Mouse (Mus musculus) granulocyte monocyte progenitor cell, adult 5-6 weeks (primary cell): ENCODE measurements around the gene Bclaf1. TPM values are rescaled to one million over a fixed set of nuclear protein-coding genes. Genes with fewer than 3 reads are reported as not detected.

Source experiments
- ATAC-seq: replicated peaks from 2 replicates; pipeline ENCODE4 v1.8.0; 2016; ENCODE audit warnings: mild to moderate bottlenecking, moderate TSS enrichment, inconsistent platforms; ENCODE audit not compliant: poor library complexity, severe bottlenecking
- total RNA-seq, 2 experiments: library from RNA; stranded (forward) in 1 of 2; stranded (reverse) in 1 of 2; fragments of 200-712, 200-1000 nt in 1 of 2; fragments of >200 nt in 1 of 2; fragmentation: Nextera tagmentation in 1 of 2; gene quantifications; 2 replicates each; pipeline ENCODE4 v1.2.3; 2014 to 2017

Bclaf1 gene
- total RNA-seq, 2 experiments from 2014 or later, result 214 to 505 TPM

DNA sequence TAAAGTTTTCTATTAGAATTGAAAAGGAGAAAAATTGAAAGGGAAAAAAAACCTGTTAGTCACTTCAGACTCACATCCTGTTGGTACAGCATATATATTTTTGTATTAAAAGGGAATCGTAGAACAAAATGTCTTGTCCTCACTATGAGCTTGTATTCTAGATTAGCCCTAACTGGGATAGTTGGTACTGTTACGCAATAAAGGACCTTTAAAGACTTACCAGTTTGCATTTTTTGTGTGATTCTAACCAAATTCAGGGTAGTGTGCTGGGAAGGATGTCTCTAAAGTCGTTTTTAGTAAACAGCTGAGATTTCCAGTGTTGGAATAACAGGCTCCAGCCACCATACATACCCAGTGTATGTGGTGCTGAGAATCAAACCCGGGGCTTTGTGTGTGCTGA, 1.7 kb downstream of the Bclaf1 start:
- ATAC-seq, result no peak

DNA sequence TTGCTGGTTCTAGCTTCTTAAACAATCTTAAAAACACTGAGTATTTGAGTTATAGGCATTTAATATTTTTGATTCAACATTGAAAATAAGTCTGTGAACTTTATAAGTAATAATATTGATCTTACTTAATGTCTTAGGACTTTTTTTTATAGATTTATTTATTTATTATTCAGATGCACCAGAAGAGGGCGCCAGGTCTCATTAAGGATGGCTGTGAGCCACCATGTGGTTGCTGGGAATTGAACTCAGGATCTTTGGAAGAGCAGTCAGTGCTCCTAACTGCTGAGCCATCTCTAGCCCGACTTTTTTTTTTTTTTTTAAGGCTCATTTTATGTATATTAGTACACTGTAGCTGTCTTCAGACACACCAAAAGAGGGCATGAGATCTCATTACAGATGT, 2.5 kb downstream of the Bclaf1 start:
- ATAC-seq, result no peak

DNA sequence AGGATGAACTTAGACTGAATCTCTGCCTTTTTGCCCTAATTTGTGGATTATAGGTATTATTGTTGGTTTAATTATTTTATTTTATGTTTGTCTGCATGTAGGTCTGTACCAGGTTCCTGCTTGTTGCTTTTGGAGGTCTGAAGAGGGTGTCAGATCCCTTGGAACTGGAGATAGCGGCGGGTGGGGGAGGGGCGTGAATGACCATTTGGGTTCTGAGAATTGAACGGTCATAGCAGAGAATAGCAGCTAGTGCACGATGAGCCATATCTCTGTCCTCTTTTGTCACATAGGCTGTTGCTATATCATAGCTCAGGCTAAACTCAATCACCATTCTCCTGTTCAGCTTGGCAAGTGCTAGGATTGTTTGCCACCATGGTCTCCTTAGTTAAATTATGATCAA, 5.2 kb downstream of the Bclaf1 start:
- ATAC-seq, result no peak

DNA sequence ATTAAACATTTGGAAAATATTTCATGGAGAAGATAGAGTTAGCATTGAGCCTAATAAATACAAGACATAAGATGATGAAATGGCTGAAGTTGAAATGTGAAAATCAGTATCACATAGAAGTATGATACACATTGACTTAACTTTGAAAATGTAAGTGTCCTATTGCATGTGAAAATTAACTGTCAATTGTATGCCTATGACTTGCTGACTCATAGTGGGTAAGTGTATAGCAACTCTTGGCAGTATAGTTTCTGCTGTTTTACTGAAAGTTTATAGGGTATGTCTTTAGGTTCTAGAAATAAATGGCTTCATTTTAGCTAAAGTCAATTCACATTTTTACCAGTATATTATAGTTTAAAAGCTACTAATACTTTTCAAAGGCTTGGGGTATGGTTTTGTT, 14.0 kb downstream of the Bclaf1 start:
- ATAC-seq, result no peak

DNA sequence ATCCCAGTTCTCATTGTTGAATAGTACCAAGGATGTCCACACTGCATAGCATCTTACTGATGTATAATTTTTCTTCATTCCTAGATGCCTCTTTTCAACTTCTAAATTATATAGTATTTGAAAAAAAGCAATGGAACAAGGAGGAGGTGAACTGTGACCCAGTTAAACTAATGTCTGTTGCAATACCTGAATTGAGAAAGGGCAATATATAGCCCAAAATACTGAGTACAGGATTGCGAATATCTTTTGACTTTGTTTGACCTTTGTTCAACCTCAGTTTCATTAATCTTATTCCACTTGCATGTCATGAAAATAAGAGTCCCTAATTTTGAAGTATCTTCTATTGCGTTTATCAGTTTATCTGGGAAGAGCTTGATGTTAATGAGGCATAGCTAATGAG, 19.0 kb downstream of the Bclaf1 start:
- ATAC-seq, result no peak

DNA sequence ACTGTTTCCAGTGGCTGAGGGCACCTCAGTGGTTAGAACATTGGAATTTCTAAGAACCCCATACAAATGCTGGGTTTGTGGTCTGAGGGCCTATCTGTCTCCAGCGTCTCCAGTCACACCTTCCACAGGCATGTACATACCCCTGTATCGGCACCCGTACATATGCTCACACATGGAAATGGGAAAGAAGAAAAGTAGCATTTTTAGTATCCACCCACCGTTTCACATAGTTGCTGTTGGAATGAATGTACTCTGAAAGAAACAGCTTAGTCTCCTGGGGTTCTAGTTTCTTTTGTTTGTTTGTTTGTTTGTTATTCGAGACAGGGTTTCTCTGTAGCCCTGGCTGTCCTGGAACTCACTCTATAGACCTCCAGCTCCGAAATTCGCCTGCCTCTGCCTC, 25.6 kb downstream of the Bclaf1 start:
- no peak for ATAC-seq

DNA sequence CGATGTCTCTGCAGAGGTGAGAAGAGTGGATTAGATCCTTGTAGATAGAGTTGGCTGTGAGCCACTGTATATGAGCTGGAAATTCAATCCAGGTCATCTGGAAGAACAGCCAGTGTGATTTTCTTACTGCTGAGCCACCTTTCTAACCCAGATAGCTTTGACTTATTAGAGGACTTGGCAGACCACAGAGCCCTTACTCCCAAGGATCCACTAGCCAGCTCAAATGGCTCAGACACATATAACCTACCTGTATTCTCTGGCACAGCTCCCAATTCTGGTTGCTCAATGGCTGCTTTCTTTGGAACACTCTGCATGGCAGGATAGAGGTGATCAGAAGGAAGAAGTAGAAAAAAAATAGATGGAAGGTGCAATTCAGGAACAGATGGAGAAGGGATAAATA, 33.5 kb downstream of the Bclaf1 start:
- ATAC-seq, result no peak

GRCm38 (mm10) chr10:20347285-20348214, 35.3 kb downstream of the Bclaf1 start, which contains the start of gene Mtfr2:
TSS of gene Mtfr2 (plus strand) at chr10:20347770.
- peak; percentile 79 for ATAC-seq

DNA sequence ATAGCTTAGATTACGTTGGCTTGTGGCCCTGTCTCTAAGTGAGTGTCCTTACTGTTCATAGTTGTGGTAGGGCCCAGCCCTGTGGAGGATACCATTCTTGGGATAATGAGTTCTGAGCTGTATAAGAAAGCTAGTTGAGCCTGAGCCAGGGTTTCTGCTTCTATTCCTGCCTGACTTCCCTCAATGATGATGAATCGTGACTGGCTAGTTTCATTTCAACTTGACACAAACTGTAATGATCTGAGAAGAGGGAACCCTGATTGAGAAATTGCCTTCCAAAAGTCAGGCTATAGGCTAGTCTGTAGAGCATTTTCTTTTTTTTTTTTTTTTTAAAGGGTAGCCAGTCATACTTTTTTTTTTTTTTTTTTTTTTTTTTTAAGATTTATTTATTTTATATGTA, 36.6 kb downstream of the Bclaf1 start:
- ATAC-seq, result peak; percentile 72

DNA sequence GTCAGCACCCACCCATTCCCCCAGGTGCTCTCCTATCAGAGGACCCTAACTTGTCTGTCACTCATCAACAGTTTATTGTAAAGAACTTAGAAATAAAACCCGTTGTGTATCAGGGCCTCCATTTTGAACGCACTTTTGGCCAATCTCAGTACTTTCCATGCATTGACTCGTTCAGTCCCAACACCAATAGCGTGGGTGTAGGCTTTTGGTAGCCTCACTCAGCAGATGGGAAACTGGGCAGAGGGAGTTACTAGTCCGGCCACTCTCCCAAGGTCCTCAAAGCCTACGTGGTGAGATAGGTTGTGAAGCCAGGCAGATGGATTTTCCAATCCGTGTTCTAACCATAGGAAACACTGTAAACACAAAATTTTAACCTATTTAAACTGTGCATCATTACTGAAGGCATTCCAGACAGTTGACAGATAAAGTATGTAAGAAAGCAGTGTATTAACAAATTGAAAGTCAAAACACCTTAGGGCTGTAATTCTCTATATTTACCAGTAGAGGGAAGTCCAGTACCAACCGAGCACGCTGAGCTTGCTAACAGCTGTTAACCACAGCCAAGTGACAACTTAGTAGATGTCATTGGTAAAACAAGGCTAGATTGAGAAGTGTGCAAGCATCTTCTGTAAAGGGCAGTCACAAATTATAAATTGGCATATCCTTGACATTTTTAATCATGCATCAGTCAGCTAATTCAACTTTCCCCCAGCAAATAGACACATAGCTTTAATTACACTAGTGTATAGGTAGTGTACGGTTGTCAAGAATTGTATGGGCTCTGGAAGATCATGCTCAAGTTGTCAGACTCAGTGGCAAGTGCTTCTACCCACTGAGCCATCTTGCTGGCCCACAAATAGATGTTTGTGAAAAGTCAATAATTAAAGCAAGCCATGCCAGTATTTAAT, 49.5 kb downstream of the Bclaf1 start:
- ATAC-seq, result peak; percentile 74

DNA sequence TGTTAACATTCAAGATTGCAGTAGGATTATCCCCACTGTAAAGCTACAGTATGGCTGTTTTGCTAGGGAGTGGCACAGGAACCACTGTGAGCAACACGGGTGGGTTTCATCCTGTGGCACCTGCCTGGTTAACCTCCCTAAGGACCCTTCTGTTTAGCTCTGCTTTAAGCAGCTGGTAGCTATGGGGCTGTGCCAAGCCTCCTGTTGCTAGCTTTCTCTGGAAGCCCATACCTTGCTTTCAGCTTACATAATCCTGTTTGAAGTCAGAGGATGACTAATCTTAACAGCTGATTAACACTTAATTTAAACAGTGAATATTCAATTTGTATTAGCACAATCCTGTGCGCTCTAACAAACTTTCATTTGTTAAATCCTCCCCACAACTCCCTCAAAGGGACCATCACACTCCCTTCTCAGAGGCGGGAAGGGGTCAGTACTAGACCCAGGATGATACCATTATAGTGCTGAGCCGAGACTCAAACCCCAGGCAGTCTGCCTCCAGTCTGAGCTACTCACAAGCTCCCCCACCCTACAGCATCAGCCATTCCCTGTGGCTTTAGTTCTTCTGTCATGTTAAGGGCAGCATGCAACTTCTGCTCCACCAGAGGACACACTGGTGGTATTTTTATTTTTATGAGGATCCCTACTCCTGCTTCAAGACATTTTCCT, 50.3 kb downstream of the Bclaf1 start:
- no peak for ATAC-seq

GRCm38 (mm10) chr10:20372046-20372445, 59.8 kb downstream of the Bclaf1 start:
- no peak for ATAC-seq

DNA sequence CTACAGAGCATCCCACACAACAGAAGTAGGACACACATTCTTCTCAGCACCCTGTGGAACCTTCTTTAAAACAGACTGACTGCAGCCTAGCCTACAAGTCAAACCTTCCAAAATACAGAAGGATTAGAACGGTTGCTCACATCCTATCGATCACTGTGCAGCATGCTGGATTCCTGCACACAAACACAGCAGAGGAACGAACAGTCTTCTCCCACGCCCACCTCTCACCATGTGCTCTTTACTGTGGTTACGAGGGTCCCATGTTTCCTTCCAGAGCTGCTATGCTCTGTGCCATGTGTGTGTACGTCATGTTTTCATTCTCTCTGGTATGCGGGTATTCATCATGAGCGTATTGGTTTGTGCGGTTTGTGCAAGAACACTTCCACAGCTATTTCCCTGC, 65.4 kb downstream of the Bclaf1 start:
- no peak for ATAC-seq

DNA sequence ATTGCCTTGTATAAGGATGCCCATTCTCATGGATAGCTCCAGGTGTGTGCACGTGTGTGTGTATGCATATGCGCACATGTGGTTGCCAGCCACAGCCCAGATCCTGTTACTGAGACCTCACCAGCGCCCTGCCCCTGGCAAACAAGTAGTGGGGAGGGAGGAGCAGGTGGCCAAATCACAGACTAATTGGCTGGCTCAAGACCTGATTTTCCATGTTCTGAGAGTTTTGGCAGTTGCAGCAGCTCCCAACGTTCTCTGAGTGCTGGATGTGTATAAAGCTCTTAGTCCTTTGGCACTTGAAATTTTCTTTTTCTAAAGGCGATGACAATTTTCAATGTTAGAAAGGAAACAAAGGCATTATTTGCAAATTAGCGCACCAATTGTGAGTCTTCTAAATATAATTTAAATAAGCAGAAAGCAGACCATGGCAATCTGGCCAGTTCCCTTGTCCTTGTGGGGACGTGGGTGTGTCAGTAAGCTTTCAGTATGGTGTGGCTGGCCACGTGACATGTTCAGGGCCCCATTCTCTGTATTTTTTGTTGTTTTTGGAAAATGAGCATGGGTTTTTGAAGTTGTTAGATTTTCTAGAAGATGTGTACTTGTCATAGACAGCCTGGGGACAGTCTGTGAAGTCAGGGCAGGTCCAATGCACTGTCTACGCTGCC, 66.9 kb downstream of the Bclaf1 start:
- no peak for ATAC-seq

DNA sequence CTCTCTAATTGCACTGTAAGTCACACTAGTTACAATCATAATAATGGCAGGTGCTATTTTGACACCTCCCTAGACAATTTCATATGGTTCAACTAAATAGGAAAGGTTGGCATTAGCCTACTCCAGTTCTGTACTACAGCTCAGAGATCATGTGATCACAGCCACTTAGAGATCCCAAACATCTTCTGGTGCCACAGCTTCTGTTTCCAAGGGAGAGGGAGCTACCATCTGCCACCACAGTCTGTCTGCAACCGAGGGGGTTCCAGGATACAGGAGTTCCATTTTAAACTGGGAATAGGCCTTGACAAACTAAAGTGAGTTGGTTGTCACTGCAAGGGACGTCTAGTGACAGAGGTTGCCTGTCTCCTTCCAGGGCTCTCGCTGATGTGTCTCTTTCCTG, 68.5 kb downstream of the Bclaf1 start:
- no peak for ATAC-seq

GRCm38 (mm10) chr10:20381352-20381751, 69.1 kb downstream of the Bclaf1 start:
- peak; percentile 69 for ATAC-seq

- no peak for ATAC-seq
Observed at GRCm38 (mm10) chr10:20382807-20383419, 70.6 kb downstream of the Bclaf1 start.

- ATAC-seq, result peak; percentile 61
Observed at GRCm38 (mm10) chr10:20390568-20390967, 78.3 kb downstream of the Bclaf1 start.
